Mouse (Mus musculus) G1E (cell line): ENCODE results near the gene Grin2b. TPM values are rescaled to one million over a fixed set of nuclear protein-coding genes. Genes with fewer than 3 reads are reported as not detected.

Source experiments
- ATAC-seq: 2 replicates; pipeline ENCODE4 v1.8.0; 2016; ENCODE audit warnings: mild to moderate bottlenecking; ENCODE audit not compliant: insufficient number of reproducible peaks, poor library complexity, low FRiP score, severe bottlenecking; ENCODE audit errors: extremely low read depth
- DNase-seq: peaks from one replicate; pipeline ENCODE4 v3.0.0; 2012; ENCODE audit warnings: low spot score
- H3K27me3 ChIP-seq: 2 replicates; pipeline ENCODE4 v1.6.1; 2012; ENCODE audit warnings: mild to moderate bottlenecking, low read length, inconsistent platforms; ENCODE audit not compliant: insufficient read depth
- H3K36me3 ChIP-seq: replicated peaks from 2 replicates; pipeline ENCODE3; 2012; ENCODE audit warnings: mild to moderate bottlenecking, inconsistent platforms
- H3K4me1 ChIP-seq: 2 replicates; pipeline ENCODE4 v1.6.1; 2012; ENCODE audit warnings: low read depth, low read length, inconsistent platforms, mixed read lengths; ENCODE audit not compliant: insufficient read depth
- H3K4me3 ChIP-seq: 2 replicates; pipeline ENCODE4 v1.5.1; 2012; ENCODE audit warnings: low read depth, mild to moderate bottlenecking, inconsistent platforms, low read length, moderate library complexity, mixed read lengths
- H3K9me3 ChIP-seq: replicated peaks from 2 replicates; pipeline ENCODE4 v1.6.1; 2012; ENCODE audit warnings: inconsistent platforms
- CTCF ChIP-seq: IDR thresholded peaks from 2 replicates; pipeline ENCODE4 v1.5.1; 2012; ENCODE audit warnings: low read depth, low read length, inconsistent platforms, mixed read lengths
- GATA1 ChIP-seq: IDR thresholded peaks from 2 replicates; pipeline ENCODE4 v1.6.1; 2012; ENCODE audit warnings: borderline replicate concordance, low read length, inconsistent platforms, mixed read lengths
- GATA2 ChIP-seq: IDR thresholded peaks from 2 replicates; pipeline ENCODE4 v1.6.1; 2012; ENCODE audit warnings: low read depth, low read length, inconsistent platforms, borderline replicate concordance
- POLR2AphosphoS5 ChIP-seq: IDR thresholded peaks from 2 replicates; pipeline ENCODE4 v1.6.1; 2012; ENCODE audit warnings: low read depth, low read length, inconsistent platforms; ENCODE audit not compliant: insufficient replicate concordance
- TAL1 ChIP-seq: conservative IDR thresholded peaks from 2 replicates; pipeline ENCODE4 v1.6.1; 2012; ENCODE audit warnings: low read depth, low read length, inconsistent platforms, mixed read lengths
- polyA plus RNA-seq: library from polyadenylated mRNA; stranded (reverse); fragments of >175 nt; gene quantifications from 2 replicates; pipeline ENCODE4 v1.2.3, GENCODE M21; 2012
- total RNA-seq, 2 experiments: library from RNA; stranded (forward) in 1 of 2; stranded (reverse) in 1 of 2; fragments of 200-1000 nt in 1 of 2; fragments of >200 nt in 1 of 2; fragmentation: Nextera tagmentation in 1 of 2; gene quantifications; 2 replicates each; pipeline ENCODE4 v1.2.3; 2014 to 2017

Gene Grin2b
- total and polyA plus RNA-seq, 3 experiments: 0.05 TPM; not detected in 2

DNA sequence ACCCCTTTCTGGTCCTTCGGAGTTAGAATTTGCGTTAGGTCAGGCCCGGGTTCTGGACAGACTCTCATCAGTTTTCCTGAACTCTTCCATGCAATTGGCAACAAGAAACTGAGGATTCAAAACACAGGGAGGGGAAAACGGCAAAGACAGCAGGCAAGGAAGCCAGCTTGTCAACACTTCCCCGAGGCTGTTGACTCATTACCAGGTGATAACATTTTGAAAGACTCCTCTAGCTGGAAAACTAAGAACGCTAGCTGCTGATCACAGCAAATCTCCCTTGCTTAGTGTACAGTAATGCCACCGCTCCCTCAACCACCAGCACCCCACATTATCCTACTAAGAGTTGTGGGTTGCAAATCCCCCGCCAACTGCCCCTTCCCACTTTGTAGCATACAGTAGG is 266.2 kb downstream of the Grin2b start:
- ATAC-seq: no peak
- Histone ChIP-seq H3K4me1 (no peaks in the 10 kb centered on the region), H3K9me3 (peaks cover 70% of the 10 kb centered on the region), H3K27me3 (no peaks in the 10 kb centered on the region), H3K4me3 (no peak overlapping the region), H3K36me3 (no peaks in the 10 kb centered on the region)
- DNase-seq: no peak
- TF ChIP-seq TAL1 (no peak), GATA2 (no peak), CTCF (no peak), GATA1 (no peak), POLR2AphosphoS5 (no peak)

DNA sequence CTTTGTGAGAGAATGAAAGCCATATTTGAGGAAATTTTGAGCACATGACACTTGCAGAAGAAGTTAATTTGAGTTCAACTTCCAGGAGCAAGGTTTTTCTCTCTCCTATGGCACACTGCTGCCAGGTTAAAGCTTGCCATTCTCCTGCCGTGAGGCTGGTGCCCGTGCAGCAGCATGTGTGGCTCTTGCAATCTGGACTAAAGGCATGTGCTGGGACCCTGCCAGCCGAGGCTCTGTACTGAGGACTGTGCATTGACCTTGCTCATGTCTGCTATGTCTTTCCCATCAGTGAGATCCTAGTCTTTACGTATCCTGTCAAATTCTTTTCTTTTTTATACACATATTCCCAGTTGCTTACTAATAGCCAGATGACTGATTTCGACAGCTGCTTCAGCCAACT is 268.9 kb downstream of the Grin2b start:
- TF ChIP-seq GATA1 (no peak), CTCF (no peak), POLR2AphosphoS5 (no peak), TAL1 (no peak), GATA2 (no peak)
- H3K4me1 ChIP-seq: no peaks in the 10 kb centered on the region
- H3K9me3 ChIP-seq: peaks cover 69% of the 10 kb centered on the region
- H3K4me3 ChIP-seq: no peak overlapping the region
- H3K27me3 ChIP-seq: no peaks in the 10 kb centered on the region
- H3K36me3 ChIP-seq: no peaks in the 10 kb centered on the region
- ATAC-seq: no peak
- no peak for DNase-seq

GRCm38 (mm10) chr6:135900410-135900809 is 272.9 kb downstream of the Grin2b start:
- DNase-seq (no peak), ATAC-seq (no peak)
- H3K4me3 ChIP-seq: no peak overlapping the region
- H3K36me3 ChIP-seq: no peaks in the 10 kb centered on the region
- H3K9me3 ChIP-seq: peaks cover 66% of the 10 kb centered on the region
- no peak for TF ChIP-seq POLR2AphosphoS5
- TF ChIP-seq TAL1: no peak
- TF ChIP-seq GATA1: no peak
- TF ChIP-seq CTCF: no peak
- TF ChIP-seq GATA2: no peak
- H3K27me3 ChIP-seq: no peaks in the 10 kb centered on the region
- no peaks in the 10 kb centered on the region for H3K4me1 ChIP-seq

- no peak for ATAC-seq
- H3K4me3 ChIP-seq: no peak overlapping the region
- H3K27me3 ChIP-seq: no peaks in the 10 kb centered on the region
- peaks cover 66% of the 10 kb centered on the region for H3K9me3 ChIP-seq
- no peak for TF ChIP-seq POLR2AphosphoS5
- H3K36me3 ChIP-seq: no peaks in the 10 kb centered on the region
- DNase-seq: no peak
- H3K4me1 ChIP-seq: no peaks in the 10 kb centered on the region
These were observed 274.1 kb downstream of the Grin2b start for GRCm38 (mm10) chr6:135899225-135899624.

DNA sequence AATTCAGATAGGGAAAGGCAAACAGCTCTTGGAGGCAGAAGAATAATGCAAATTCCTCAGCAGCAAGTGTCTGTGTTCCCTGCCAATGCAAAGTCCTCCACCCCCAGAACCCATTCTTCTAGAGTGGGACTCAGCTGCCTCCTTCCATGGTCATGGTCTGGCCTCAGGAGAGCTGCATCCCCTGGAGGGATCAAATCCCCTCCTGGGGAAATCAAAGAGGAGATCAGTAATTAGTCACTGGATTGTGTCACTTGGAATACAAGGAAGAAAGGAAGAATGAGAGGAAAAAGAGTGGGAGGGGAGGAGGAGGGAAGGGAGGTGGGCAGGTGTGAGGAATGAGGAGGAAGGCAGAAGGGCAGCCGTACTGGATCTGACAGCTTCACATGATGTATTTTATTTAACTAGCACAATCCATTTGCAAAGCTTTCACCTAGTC is 278.5 kb downstream of the Grin2b start:
- H3K4me1 ChIP-seq: no peaks in the 10 kb centered on the region
- H3K4me3 ChIP-seq: no peak overlapping the region
- no peaks in the 10 kb centered on the region for H3K27me3 ChIP-seq
- peaks cover 57% of the 10 kb centered on the region for H3K9me3 ChIP-seq
- DNase-seq (no peak), ATAC-seq (no peak)
- no peak for TF ChIP-seq CTCF
- TF ChIP-seq POLR2AphosphoS5: no peak
- H3K36me3 ChIP-seq: no peaks in the 10 kb centered on the region

- Histone ChIP-seq H3K27me3 (no peaks in the 10 kb centered on the region), H3K9me3 (peaks cover 15% of the 10 kb centered on the region; the same call in 1 of the 2 replicates), H3K4me3 (no peak overlapping the region), H3K36me3 (no peaks in the 10 kb centered on the region), H3K4me1 (no peaks in the 10 kb centered on the region)
- TF ChIP-seq CTCF (no peak), GATA2 (no peak), GATA1 (no peak)
- no peak for ATAC-seq
- no peak for DNase-seq
These were observed 290.7 kb downstream of the Grin2b start for GRCm38 (mm10) chr6:135882611-135883010.

DNA sequence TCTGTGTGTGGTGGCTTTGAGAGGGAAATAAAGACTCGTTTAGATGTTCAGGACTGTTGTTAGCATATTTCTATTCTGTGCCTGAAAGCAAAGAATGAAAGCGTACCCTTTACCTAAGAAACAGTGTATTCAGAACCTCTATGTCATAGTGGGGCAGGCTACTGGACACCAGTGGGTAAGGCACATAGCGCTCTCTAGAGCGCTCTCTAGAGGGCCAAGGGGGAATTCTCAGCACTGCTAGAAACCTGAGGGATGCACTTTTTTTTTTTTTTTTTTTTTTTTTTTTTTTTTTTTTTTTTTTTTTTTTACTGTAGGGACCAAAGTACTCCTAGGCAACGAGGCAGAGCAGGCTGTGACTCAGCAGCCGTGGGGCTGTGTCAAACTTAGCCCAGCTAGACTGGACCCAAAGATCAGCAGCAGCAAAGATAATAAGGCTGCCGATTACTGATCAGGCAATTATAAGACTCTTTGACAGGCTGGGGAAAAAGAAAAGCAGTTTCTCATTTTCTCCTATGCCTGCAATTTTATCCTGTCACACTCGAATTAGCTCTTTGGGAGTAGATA is 297.1 kb downstream of the Grin2b start:
- DNase-seq: no peak
- Histone ChIP-seq H3K27me3 (no peaks in the 10 kb centered on the region), H3K4me3 (no peak overlapping the region), H3K9me3 (peaks cover 38% of the 10 kb centered on the region), H3K4me1 (no peaks in the 10 kb centered on the region), H3K36me3 (no peaks in the 10 kb centered on the region)
- TF ChIP-seq TAL1 (no peak), POLR2AphosphoS5 (no peak), GATA1 (no peak), CTCF (no peak), GATA2 (no peak)
- no peak for ATAC-seq
